Mouse (Mus musculus): ENCODE data around the gene Sipa1l1. TPM values are rescaled to one million over a fixed set of nuclear protein-coding genes. Genes with fewer than 3 reads are reported as not detected.

Gene Sipa1l1
- total RNA-seq, 2 experiments from 2014 or later = 24.3 to 26.9 TPM

GRCm38 (mm10) chr12:82247371-82248258, 78.5 kb downstream of the Sipa1l1 start:
- DNase-seq = no peak

GRCm38 (mm10) chr12:82248501-82248900, 79.4 kb downstream of the Sipa1l1 start:
- DNase-seq = no peak

GRCm38 (mm10) chr12:82251328-82251727, 82.2 kb downstream of the Sipa1l1 start:
- no peak for DNase-seq

GRCm38 (mm10) chr12:82254076-82254475, 85.0 kb downstream of the Sipa1l1 start:
- peak; percentile 25 to 39 for DNase-seq

GRCm38 (mm10) chr12:82256012-82256411, 86.9 kb downstream of the Sipa1l1 start:
- no peak for DNase-seq

- DNase-seq = no peak
Observed at GRCm38 (mm10) chr12:82256921-82257500, 87.9 kb downstream of the Sipa1l1 start.

- DNase-seq = no peak
Observed at GRCm38 (mm10) chr12:82257994-82258785, 89.1 kb downstream of the Sipa1l1 start.

- no peak for DNase-seq
Observed at GRCm38 (mm10) chr12:82263443-82263842, 94.3 kb downstream of the Sipa1l1 start.

- no peak for DNase-seq
Observed at GRCm38 (mm10) chr12:82264083-82264851, 95.1 kb downstream of the Sipa1l1 start.

GRCm38 (mm10) chr12:82265335-82266274, 96.5 kb downstream of the Sipa1l1 start:
- DNase-seq = peak; percentile 8 to 58

- DNase-seq = no peak
Observed at GRCm38 (mm10) chr12:82271447-82271846, 102.3 kb downstream of the Sipa1l1 start.

GRCm38 (mm10) chr12:82273503-82273902, 104.4 kb downstream of the Sipa1l1 start:
- DNase-seq = no peak

- DNase-seq = no peak
Observed at GRCm38 (mm10) chr12:82274576-82274975, 105.5 kb downstream of the Sipa1l1 start.

- DNase-seq = peak; percentile 39 to 56
Observed at GRCm38 (mm10) chr12:82275767-82276166, 106.6 kb downstream of the Sipa1l1 start.

GRCm38 (mm10) chr12:82276591-82276990, 107.5 kb downstream of the Sipa1l1 start:
- no peak for DNase-seq

GRCm38 (mm10) chr12:82284617-82285016, 115.5 kb downstream of the Sipa1l1 start:
- no peak for DNase-seq

GRCm38 (mm10) chr12:82285018-82285417, 115.9 kb downstream of the Sipa1l1 start:
- DNase-seq = no peak

- DNase-seq = no peak
Observed at GRCm38 (mm10) chr12:82286068-82286467, 116.9 kb downstream of the Sipa1l1 start.

GRCm38 (mm10) chr12:82286804-82287203, 117.7 kb downstream of the Sipa1l1 start:
- no peak for DNase-seq

GRCm38 (mm10) chr12:82293545-82294247, 124.6 kb downstream of the Sipa1l1 start:
- DNase-seq = no peak
